In genomic region chr17:79069766-79070480, GRCm38 (mm10) we compare ENCODE assay signal across 11 mouse cellular contexts. TPM values are rescaled to one million over a fixed set of nuclear protein-coding genes. Genes with fewer than 3 reads are reported as not detected.
A peak's percentile ranks its signal among the peaks of the same experiment; 100 is the strongest.
DNase-seq lines count a peak whose midpoint lies in the region; ATAC-seq and TF ChIP-seq lines count a peak whose summit lies in the region.
"Had no signal": no experiment of that assay in that cellular context is flagged by ENCODE, and none has a peak within 500 bp of the region (broad histone marks: within the 10 kb centered on the region; RNA-seq: fewer than 3 reads in every experiment).

No protein-coding gene starts in this region.

- no peaks in the 10 kb centered on the region for H3K4me1 ChIP-seq in cerebellum, adult 2 months (ENCODE audit: control insufficient read depth, insufficient read depth, low read length)
- H3K4me1 ChIP-seq in liver, embryonic 15.5 days (replicated peaks): no peaks in the 10 kb centered on the region
- H3K4me1 ChIP-seq in hindbrain, embryonic 14.5 days (replicated peaks; ENCODE audit: control insufficient read depth, insufficient read depth, low read length): no peaks in the 10 kb centered on the region

- H3K9ac ChIP-seq in liver, embryonic 15.5 days: no peak overlapping the region
- no peak overlapping the region for H3K9ac ChIP-seq in hindbrain, embryonic 14.5 days
- H3K9ac ChIP-seq: limb, embryonic 13.5 days had no signal

- H3K27me3 ChIP-seq in cerebellum, adult 2 months (ENCODE audit: control insufficient read depth, insufficient read depth, low read length): no peaks in the 10 kb centered on the region
- H3K27me3 ChIP-seq in liver, embryonic 15.5 days: no peaks in the 10 kb centered on the region
- no peaks in the 10 kb centered on the region for H3K27me3 ChIP-seq in hindbrain, embryonic 14.5 days (ENCODE audit: control insufficient read depth, insufficient read depth, low read length)
- H3K27me3 ChIP-seq: limb, embryonic 13.5 days had no signal

- DNase-seq in cerebellum, postnatal 10 days: peak; percentile 26 to 43
- no peak for DNase-seq in cerebellum, adult 2 months
- peak; percentile 36 for DNase-seq in R1 (ENCODE audit: low read depth, low spot score)
- DNase-seq in layer of hippocampus, adult 2 months (ENCODE audit: low spot score in 2 of 2): peak; percentile 66 to 72
- DNase-seq in kidney, adult 11 months: no peak
- DNase-seq in kidney, adult 8-10 months: no peak
- DNase-seq in hindbrain, embryonic 14.5 days (ENCODE audit: low spot score): no peak
- DNase-seq: thymus, postnatal 14 days had no signal

- peak; percentile 59 for ATAC-seq in liver, embryonic 15.5 days (ENCODE audit: insufficient read depth)
- no peak for ATAC-seq in hindbrain, embryonic 14.5 days (ENCODE audit: low FRiP score)

- no peak for TF ChIP-seq CTCF in cerebellum, adult 2 months (IDR thresholded peaks at IDR 0.05; ENCODE audit: borderline replicate concordance, insufficient read depth, low read depth, low read length)
- TF ChIP-seq CTCF in layer of hippocampus, adult 2 months (conservative IDR thresholded peaks at IDR 0.05): no peak

- no peaks in the 10 kb centered on the region for H3K36me3 ChIP-seq in liver, embryonic 15.5 days (replicated peaks)
- no peaks in the 10 kb centered on the region for H3K36me3 ChIP-seq in hindbrain, embryonic 14.5 days (replicated peaks; ENCODE audit: control insufficient read depth, insufficient read depth)
- H3K36me3 ChIP-seq: limb, embryonic 13.5 days; midbrain, embryonic 10.5 days had no signal

- no peak overlapping the region for H3K4me3 ChIP-seq in cerebellum, adult 2 months (replicated peaks; ENCODE audit: insufficient read depth, low read depth, low read length)
- H3K4me3 ChIP-seq in layer of hippocampus, adult 2 months: no peak overlapping the region
- no peak overlapping the region for H3K4me3 ChIP-seq in liver, embryonic 15.5 days (replicated peaks)
- no peak overlapping the region for H3K4me3 ChIP-seq in hindbrain, embryonic 14.5 days (replicated peaks; ENCODE audit: low read length)
- H3K4me3 ChIP-seq: limb, embryonic 13.5 days; midbrain, embryonic 10.5 days had no signal

- no peak overlapping the region for H3K4me2 ChIP-seq in liver, embryonic 15.5 days
- H3K4me2 ChIP-seq in hindbrain, embryonic 14.5 days (replicated peaks): no peak overlapping the region
- H3K4me2 ChIP-seq: limb, embryonic 13.5 days had no signal

- WGBS in cerebellum, adult 2 months: 54% methylated on average over 14 of the region's 14 CpGs
- 61% methylated on average over 14 of the region's 14 CpGs for WGBS in liver, embryonic 15.5 days (ENCODE audit: insufficient replicate concordance)
- 89% methylated on average over 14 of the region's 14 CpGs for WGBS in hindbrain, embryonic 14.5 days

- no peak overlapping the region for H3K27ac ChIP-seq in cerebellum, adult 2 months (ENCODE audit: insufficient read depth, low read length)
- no peak overlapping the region for H3K27ac ChIP-seq in layer of hippocampus, adult 2 months
- H3K27ac ChIP-seq in liver, embryonic 15.5 days (replicated peaks): peak overlapping the region; percentile 55
- no peak overlapping the region for H3K27ac ChIP-seq in hindbrain, embryonic 14.5 days
- H3K27ac ChIP-seq: midbrain, embryonic 10.5 days had no signal

- H3K9me3 ChIP-seq in liver, embryonic 15.5 days (replicated peaks): no peaks in the 10 kb centered on the region
- H3K9me3 ChIP-seq in hindbrain, embryonic 14.5 days (ENCODE audit: control insufficient read depth, low read length): no peaks in the 10 kb centered on the region
- H3K9me3 ChIP-seq: limb, embryonic 13.5 days; midbrain, embryonic 10.5 days had no signal

- no peak for TF ChIP-seq POLR2A in cerebellum, adult 2 months (IDR thresholded peaks at IDR 0.05; ENCODE audit: borderline replicate concordance, insufficient read depth, low read length)

RNA-seq across cellular contexts. Expression of gene Qpct, which starts 18.2 kb away (rescaled TPM):
- polyA plus RNA-seq in cerebellum, adult 2 months (2012; rRNA removed): 8.7 and 10.1 TPM in 2 replicates
- total RNA-seq in layer of hippocampus, adult 2 months (2021): 10 to 100 TPM; 12.2 to 12.8 TPM
- polyA plus RNA-seq in liver, embryonic 15.5 days (2015; fragmentation: Nextera tagmentation; extraction: Ambion mirVana): 21.1 and 22.7 TPM in 2 replicates
- 22.8 and 29.3 TPM in 2 replicates for polyA plus RNA-seq in hindbrain, embryonic 14.5 days (2014; fragmentation: Nextera tagmentation; extraction: Ambion mirVana)

RNA-seq across cellular contexts. Expression of gene Prkd3, which starts 49.3 kb away (rescaled TPM):
- polyA plus RNA-seq in cerebellum, adult 2 months (2012; rRNA removed): 11.1 and 14.7 TPM in 2 replicates
- 10 to 100 TPM; 12.5 to 14.3 TPM for total RNA-seq in layer of hippocampus, adult 2 months (2021)
- 8.1 and 8.6 TPM in 2 replicates for polyA plus RNA-seq in liver, embryonic 15.5 days (2015; fragmentation: Nextera tagmentation; extraction: Ambion mirVana)
- polyA plus RNA-seq in hindbrain, embryonic 14.5 days (2014; fragmentation: Nextera tagmentation; extraction: Ambion mirVana): 15.1 TPM in 2 replicates

Comparison
In these comparisons a context has a peak if more than half of its experiments do, and no peak if none do; other contexts are left out.
1. DNase-seq: peak in cerebellum, postnatal 10 days (2 of 2), R1 (single experiment) and layer of hippocampus, adult 2 months (2 of 2); none in cerebellum, adult 2 months (0 of 2), kidney, adult 11 months (single experiment), kidney, adult 8-10 months (0 of 2) and hindbrain, embryonic 14.5 days (single experiment).